Mouse (Mus musculus): Measurements from ENCODE around the gene Slc7a8. TPM values are rescaled to one million over a fixed set of nuclear protein-coding genes. Genes with fewer than 3 reads are reported as not detected.

Slc7a8 gene
- total RNA-seq, 1 experiment: 0.36 TPM

- TF ChIP-seq ZC3H11A (IDR thresholded peaks at IDR 0.05; ENCODE audit: borderline replicate concordance, low read depth, low read length) (no peak), ZNF384 (IDR thresholded peaks at IDR 0.05; ENCODE audit: low read depth, low read length) (no peak), HCFC1 (IDR thresholded peaks at IDR 0.05; ENCODE audit: borderline replicate concordance, insufficient read depth, low read length) (no peak), CHD2 (IDR thresholded peaks at IDR 0.05; ENCODE audit: low read depth, low read length) (no peak), MAFK (IDR thresholded peaks at IDR 0.05; ENCODE audit: insufficient read depth, low read depth, low read length) (no peak)
- H3K9me3 ChIP-seq (ENCODE audit: control insufficient read depth, insufficient read depth, low read depth, low read length): no peaks in the 10 kb centered on the region
- H3K36me3 ChIP-seq (ENCODE audit: control insufficient read depth, insufficient read depth, low read length, poor library complexity, severe bottlenecking): no peaks in the 10 kb centered on the region
- no peak overlapping the region for H3K9ac ChIP-seq (ENCODE audit: insufficient read depth, low read depth, low read length, poor library complexity, severe bottlenecking)
- no peak overlapping the region for H3K4me3 ChIP-seq (ENCODE audit: insufficient read depth in 1 of 2, low read depth in 1 of 2, low read length in 2 of 2, poor library complexity in 1 of 2, severe bottlenecking in 1 of 2)
- no peaks in the 10 kb centered on the region for H3K4me1 ChIP-seq (ENCODE audit: control insufficient read depth in 2 of 2, insufficient read depth in 2 of 2, low read length in 2 of 2, poor library complexity in 1 of 2)
- no peak for DNase-seq (ENCODE audit: low read depth, low spot score)
- no peak overlapping the region for H3K27ac ChIP-seq (ENCODE audit: insufficient read depth, low read depth, low read length, poor library complexity, severe bottlenecking)
- in situ Hi-C loops (cut with MboI; ENCODE audit: low sequenced_read_pairs in 2 of 2, unreplicated experiment in 2 of 2): no loop called here
Measured at GRCm38 (mm10) chr14:54736555-54737552, 44.9 kb downstream of the Slc7a8 start.

GRCm38 (mm10) chr14:54735221-54735620, 46.5 kb downstream of the Slc7a8 start:
- in situ Hi-C loops (cut with MboI; ENCODE audit: low sequenced_read_pairs in 2 of 2, unreplicated experiment in 2 of 2): no loop called here
- no peaks in the 10 kb centered on the region for H3K4me1 ChIP-seq (ENCODE audit: control insufficient read depth in 2 of 2, insufficient read depth in 2 of 2, low read length in 2 of 2, poor library complexity in 1 of 2)
- no peak for TF ChIP-seq CHD2 (IDR thresholded peaks at IDR 0.05; ENCODE audit: low read depth, low read length)
- TF ChIP-seq MAFK (IDR thresholded peaks at IDR 0.05; ENCODE audit: insufficient read depth, low read depth, low read length): no peak
- no peak for TF ChIP-seq ZNF384 (IDR thresholded peaks at IDR 0.05; ENCODE audit: low read depth, low read length)
- TF ChIP-seq ZC3H11A (IDR thresholded peaks at IDR 0.05; ENCODE audit: borderline replicate concordance, low read depth, low read length): no peak
- no peak for TF ChIP-seq HCFC1 (IDR thresholded peaks at IDR 0.05; ENCODE audit: borderline replicate concordance, insufficient read depth, low read length)

GRCm38 (mm10) chr14:54734004-54734403, 47.7 kb downstream of the Slc7a8 start:
- H3K27ac ChIP-seq (ENCODE audit: insufficient read depth, low read depth, low read length, poor library complexity, severe bottlenecking): no peak overlapping the region
- no peak overlapping the region for H3K9ac ChIP-seq (ENCODE audit: insufficient read depth, low read depth, low read length, poor library complexity, severe bottlenecking)
- no peaks in the 10 kb centered on the region for H3K4me1 ChIP-seq (ENCODE audit: control insufficient read depth in 2 of 2, insufficient read depth in 2 of 2, low read length in 2 of 2, poor library complexity in 1 of 2)
- H3K4me3 ChIP-seq (ENCODE audit: insufficient read depth in 1 of 2, low read depth in 1 of 2, low read length in 2 of 2, poor library complexity in 1 of 2, severe bottlenecking in 1 of 2): no peak overlapping the region
- no peaks in the 10 kb centered on the region for H3K36me3 ChIP-seq (ENCODE audit: control insufficient read depth, insufficient read depth, low read length, poor library complexity, severe bottlenecking)
- H3K9me3 ChIP-seq (ENCODE audit: control insufficient read depth, insufficient read depth, low read depth, low read length): no peaks in the 10 kb centered on the region
- in situ Hi-C loops (cut with MboI; ENCODE audit: low sequenced_read_pairs in 2 of 2, unreplicated experiment in 2 of 2): no loop called here
- DNase-seq (ENCODE audit: low read depth, low spot score): no peak
- no peak for TF ChIP-seq MAFK (IDR thresholded peaks at IDR 0.05; ENCODE audit: insufficient read depth, low read depth, low read length)
- TF ChIP-seq ZC3H11A (IDR thresholded peaks at IDR 0.05; ENCODE audit: borderline replicate concordance, low read depth, low read length): no peak
- TF ChIP-seq ZNF384 (IDR thresholded peaks at IDR 0.05; ENCODE audit: low read depth, low read length): no peak
- TF ChIP-seq HCFC1 (IDR thresholded peaks at IDR 0.05; ENCODE audit: borderline replicate concordance, insufficient read depth, low read length): no peak
- no peak for TF ChIP-seq CHD2 (IDR thresholded peaks at IDR 0.05; ENCODE audit: low read depth, low read length)

More at GRCm38 (mm10) chr14:54735221-54735620, 46.5 kb downstream of the Slc7a8 start:
- DNase-seq (ENCODE audit: low read depth, low spot score): no peak
- Histone ChIP-seq H3K9me3 (ENCODE audit: control insufficient read depth, insufficient read depth, low read depth, low read length) (no peaks in the 10 kb centered on the region), H3K4me3 (ENCODE audit: insufficient read depth in 1 of 2, low read depth in 1 of 2, low read length in 2 of 2, poor library complexity in 1 of 2, severe bottlenecking in 1 of 2) (no peak overlapping the region), H3K36me3 (ENCODE audit: control insufficient read depth, insufficient read depth, low read length, poor library complexity, severe bottlenecking) (no peaks in the 10 kb centered on the region), H3K9ac (ENCODE audit: insufficient read depth, low read depth, low read length, poor library complexity, severe bottlenecking) (no peak overlapping the region), H3K27ac (ENCODE audit: insufficient read depth, low read depth, low read length, poor library complexity, severe bottlenecking) (no peak overlapping the region)

- Histone ChIP-seq H3K36me3 (ENCODE audit: control insufficient read depth, insufficient read depth, low read length, poor library complexity, severe bottlenecking) (no peaks in the 10 kb centered on the region), H3K4me1 (ENCODE audit: control insufficient read depth in 2 of 2, insufficient read depth in 2 of 2, low read length in 2 of 2, poor library complexity in 1 of 2) (no peaks in the 10 kb centered on the region), H3K9me3 (ENCODE audit: control insufficient read depth, insufficient read depth, low read depth, low read length) (no peaks in the 10 kb centered on the region), H3K9ac (ENCODE audit: insufficient read depth, low read depth, low read length, poor library complexity, severe bottlenecking) (no peak overlapping the region), H3K27ac (ENCODE audit: insufficient read depth, low read depth, low read length, poor library complexity, severe bottlenecking) (no peak overlapping the region), H3K4me3 (ENCODE audit: insufficient read depth in 1 of 2, low read depth in 1 of 2, low read length in 2 of 2, poor library complexity in 1 of 2, severe bottlenecking in 1 of 2) (no peak overlapping the region)
- TF ChIP-seq HCFC1 (IDR thresholded peaks at IDR 0.05; ENCODE audit: borderline replicate concordance, insufficient read depth, low read length): no peak
- no peak for TF ChIP-seq MAFK (IDR thresholded peaks at IDR 0.05; ENCODE audit: insufficient read depth, low read depth, low read length)
- TF ChIP-seq CHD2 (IDR thresholded peaks at IDR 0.05; ENCODE audit: low read depth, low read length): no peak
- no peak for TF ChIP-seq ZC3H11A (IDR thresholded peaks at IDR 0.05; ENCODE audit: borderline replicate concordance, low read depth, low read length)
- no peak for TF ChIP-seq ZNF384 (IDR thresholded peaks at IDR 0.05; ENCODE audit: low read depth, low read length)
- in situ Hi-C loops (cut with MboI; ENCODE audit: low sequenced_read_pairs in 2 of 2, unreplicated experiment in 2 of 2): no loop called here
- DNase-seq (ENCODE audit: low read depth, low spot score): no peak
Measured at GRCm38 (mm10) chr14:54732206-54732605, 49.5 kb downstream of the Slc7a8 start.

Measured in ES-E14 (cell line).